Mouse (Mus musculus): Measurements from ENCODE around the gene Spag9.

Gene Spag9

GRCm38 (mm10) chr11:94130118-94131095 is 134.5 kb downstream of the Spag9 start:
- DNase-seq (ENCODE audit: low spot score in 2 of 2) = no peak

- DNase-seq (ENCODE audit: low spot score in 2 of 2) = peak; percentile 80 to 87
Measured at GRCm38 (mm10) chr11:94133344-94133955, 137.6 kb downstream of the Spag9 start.

GRCm38 (mm10) chr11:94134076-94134838 is 138.4 kb downstream of the Spag9 start:
- DNase-seq (ENCODE audit: low spot score in 2 of 2) = no peak

GRCm38 (mm10) chr11:94135581-94136001 is 139.7 kb downstream of the Spag9 start:
- DNase-seq (ENCODE audit: low spot score in 2 of 2) = no peak

- DNase-seq (ENCODE audit: low spot score in 2 of 2) = no peak
Measured at GRCm38 (mm10) chr11:94136656-94137055, 140.8 kb downstream of the Spag9 start.

- no peak for DNase-seq (ENCODE audit: low spot score in 2 of 2)
Measured at GRCm38 (mm10) chr11:94137326-94138061, 141.6 kb downstream of the Spag9 start.

GRCm38 (mm10) chr11:94138411-94139231 is 142.7 kb downstream of the Spag9 start:
- no peak for DNase-seq (ENCODE audit: low spot score in 2 of 2)

- no peak for DNase-seq (ENCODE audit: low spot score in 2 of 2)
Measured at GRCm38 (mm10) chr11:94139232-94139620, 143.3 kb downstream of the Spag9 start.

GRCm38 (mm10) chr11:94140540-94140939 is 144.6 kb downstream of the Spag9 start:
- DNase-seq (ENCODE audit: low spot score in 2 of 2) = no peak

GRCm38 (mm10) chr11:94141564-94141963 is 145.7 kb downstream of the Spag9 start:
- no peak for DNase-seq (ENCODE audit: low spot score in 2 of 2)

GRCm38 (mm10) chr11:94143336-94143735 is 147.4 kb downstream of the Spag9 start:
- no peak for DNase-seq (ENCODE audit: low spot score in 2 of 2)

- no peak for DNase-seq (ENCODE audit: low spot score in 2 of 2)
Measured at GRCm38 (mm10) chr11:94144771-94145539, 149.1 kb downstream of the Spag9 start.

GRCm38 (mm10) chr11:94146049-94146605 is 150.2 kb downstream of the Spag9 start:
- no peak for DNase-seq (ENCODE audit: low spot score in 2 of 2)

GRCm38 (mm10) chr11:94146733-94147485 is 151.0 kb downstream of the Spag9 start:
- DNase-seq (ENCODE audit: low spot score in 2 of 2) = no peak

- no peak for DNase-seq (ENCODE audit: low spot score in 2 of 2)
Measured at GRCm38 (mm10) chr11:94148105-94148696, 152.3 kb downstream of the Spag9 start.

- DNase-seq (ENCODE audit: low spot score in 2 of 2) = no peak
Measured at GRCm38 (mm10) chr11:94148931-94149491, 153.1 kb downstream of the Spag9 start.

- no peak for DNase-seq (ENCODE audit: low spot score in 2 of 2)
Measured at GRCm38 (mm10) chr11:94149509-94150259, 153.8 kb downstream of the Spag9 start.

Measured in natural killer cell, adult 2 months (primary cell).